Mouse (Mus musculus): Measurements from ENCODE around the gene Ffar1. TPM values are rescaled to one million over a fixed set of nuclear protein-coding genes. Genes with fewer than 3 reads are reported as not detected.

Ffar1 gene
- polyA plus RNA-seq, 1 experiment from 2014 or later, result not detected

DNA sequence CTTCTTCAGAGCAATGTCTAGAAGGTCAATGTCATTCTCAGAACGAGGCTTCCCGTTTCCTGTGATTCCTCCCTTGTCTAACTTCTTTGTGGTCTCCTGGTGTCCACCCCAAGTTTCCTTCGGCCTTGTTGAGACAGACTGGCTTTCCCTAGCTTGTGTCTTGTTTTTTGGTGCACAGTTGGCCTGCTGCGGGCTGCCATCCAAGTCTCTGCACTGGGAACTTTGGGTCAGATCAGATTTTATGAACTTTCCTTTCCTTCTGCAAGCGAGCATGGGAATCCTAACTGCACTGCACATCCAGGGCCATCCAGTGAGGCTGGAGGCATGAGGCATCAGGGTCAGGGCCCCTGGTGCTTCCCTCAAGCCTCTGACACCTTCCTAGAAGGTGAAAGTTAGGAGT lies 39.8 kb downstream of the Ffar1 start:
- H3K9ac ChIP-seq, result no peak overlapping the region
- no peaks in the 10 kb centered on the region for H3K4me1 ChIP-seq (replicated peaks)
- no peak overlapping the region for H3K27ac ChIP-seq
- ATAC-seq (ENCODE audit: low FRiP score), result no peak
- H3K4me2 ChIP-seq, result no peak overlapping the region
- WGBS, result 73% methylated on average over 5 of the region's 5 CpGs
- no peak overlapping the region for H3K4me3 ChIP-seq
- H3K27me3 ChIP-seq, result no peaks in the 10 kb centered on the region
- H3K9me3 ChIP-seq, result no peaks in the 10 kb centered on the region
- H3K36me3 ChIP-seq, result no peaks in the 10 kb centered on the region

DNA sequence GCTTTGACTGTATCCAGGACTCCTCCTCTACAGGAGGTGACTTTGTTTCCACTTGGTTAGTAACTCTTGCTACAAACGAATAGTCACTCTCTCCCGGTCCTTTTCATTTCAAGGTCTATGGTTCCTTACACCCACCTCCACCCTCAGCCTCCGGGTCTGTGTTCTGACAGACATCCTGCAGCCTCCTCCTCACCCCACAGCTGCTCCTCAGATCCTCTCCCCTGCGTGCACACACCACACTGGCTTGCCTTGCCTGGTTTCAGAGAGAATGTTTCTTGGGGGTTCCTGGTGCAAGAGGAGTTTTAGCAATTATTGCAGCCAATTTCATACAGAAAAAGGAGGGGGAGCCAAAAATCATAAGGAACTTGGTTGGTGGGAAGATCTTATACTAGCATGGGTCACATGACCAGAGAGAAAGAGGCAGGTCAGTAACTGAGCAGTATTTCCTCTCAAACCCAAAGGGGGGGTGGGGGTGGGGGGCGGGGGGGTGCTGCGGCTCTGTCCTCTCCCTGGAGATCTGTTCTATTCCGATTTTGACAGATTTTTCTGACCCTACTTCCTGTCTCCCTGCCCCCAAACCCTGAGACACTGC lies 40.4 kb downstream of the Ffar1 start:
- H3K9ac ChIP-seq, result no peak overlapping the region
- no peaks in the 10 kb centered on the region for H3K4me1 ChIP-seq (replicated peaks)
- no peak overlapping the region for H3K27ac ChIP-seq
- H3K4me2 ChIP-seq, result no peak overlapping the region
- H3K27me3 ChIP-seq, result no peaks in the 10 kb centered on the region
- H3K4me3 ChIP-seq, result no peak overlapping the region
- WGBS, result 70% methylated on average over 7 of the region's 7 CpGs
- no peaks in the 10 kb centered on the region for H3K36me3 ChIP-seq
- H3K9me3 ChIP-seq, result no peaks in the 10 kb centered on the region
- ATAC-seq (ENCODE audit: low FRiP score), result no peak

DNA sequence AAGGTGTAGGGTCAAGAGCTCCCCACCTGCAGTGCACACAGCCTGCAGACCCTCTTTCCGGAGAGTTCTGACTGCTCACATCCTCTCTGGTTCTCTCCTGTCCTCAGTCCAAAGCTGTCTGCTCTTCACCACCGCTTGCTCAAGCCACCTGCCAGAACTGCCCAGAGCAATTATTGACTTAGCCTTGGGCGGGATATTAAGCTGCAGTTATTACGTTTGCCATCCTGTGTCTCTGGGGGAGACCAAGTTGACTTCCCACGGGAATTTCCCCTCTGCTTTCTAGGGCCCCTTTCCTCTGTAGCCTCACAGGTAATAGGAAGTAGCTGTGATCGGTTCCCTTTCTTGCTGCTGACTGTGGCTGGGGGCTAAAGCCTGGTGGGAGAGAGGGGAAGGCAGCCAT lies 41.2 kb downstream of the Ffar1 start:
- H3K9ac ChIP-seq, result no peak overlapping the region
- no peak overlapping the region for H3K27ac ChIP-seq
- WGBS, result 77% methylated on average over 6 of the region's 6 CpGs
- H3K4me3 ChIP-seq, result no peak overlapping the region
- ATAC-seq (ENCODE audit: low FRiP score), result no peak
- no peaks in the 10 kb centered on the region for H3K4me1 ChIP-seq (replicated peaks)
- H3K27me3 ChIP-seq, result no peaks in the 10 kb centered on the region
- H3K36me3 ChIP-seq, result no peaks in the 10 kb centered on the region
- no peak overlapping the region for H3K4me2 ChIP-seq
- H3K9me3 ChIP-seq, result no peaks in the 10 kb centered on the region

DNA sequence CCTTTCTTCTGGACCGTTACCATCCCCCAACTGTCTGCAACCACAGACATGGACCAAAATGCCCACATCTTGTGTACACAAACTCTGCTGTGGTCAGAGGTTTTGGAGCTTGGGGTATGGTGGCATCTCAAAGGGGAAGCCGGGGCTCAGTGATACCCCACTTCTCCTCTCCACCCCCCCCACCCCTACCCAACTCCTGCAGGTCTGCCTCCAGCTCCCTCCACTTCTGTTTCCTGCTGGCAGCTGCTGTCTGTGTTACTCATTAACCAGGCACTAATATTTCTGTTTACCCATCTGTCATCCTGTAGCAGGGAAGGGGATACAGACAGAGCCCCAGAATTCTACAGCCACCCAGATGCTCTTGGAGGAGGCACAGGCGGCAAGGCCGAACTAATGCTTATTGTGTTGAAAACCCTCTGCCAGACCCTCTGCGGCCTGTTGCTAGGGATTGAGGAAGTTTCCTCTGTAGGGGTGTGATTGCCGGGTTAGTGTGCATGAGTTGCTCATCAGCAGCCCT lies 49.0 kb downstream of the Ffar1 start:
- Histone ChIP-seq H3K9ac (no peak overlapping the region), H3K4me3 (no peak overlapping the region), H3K4me2 (no peak overlapping the region), H3K27ac (peak overlapping the region; percentile 35; the same call in 1 of the 2 replicates), H3K27me3 (no peaks in the 10 kb centered on the region), H3K4me1 (replicated peaks) (peaks cover 6% of the 10 kb centered on the region; the same call in 1 of the 2 replicates), H3K36me3 (no peaks in the 10 kb centered on the region), H3K9me3 (no peaks in the 10 kb centered on the region)
- ATAC-seq (ENCODE audit: low FRiP score), result no peak
- 50% methylated on average over 6 of the region's 6 CpGs for WGBS

DNA sequence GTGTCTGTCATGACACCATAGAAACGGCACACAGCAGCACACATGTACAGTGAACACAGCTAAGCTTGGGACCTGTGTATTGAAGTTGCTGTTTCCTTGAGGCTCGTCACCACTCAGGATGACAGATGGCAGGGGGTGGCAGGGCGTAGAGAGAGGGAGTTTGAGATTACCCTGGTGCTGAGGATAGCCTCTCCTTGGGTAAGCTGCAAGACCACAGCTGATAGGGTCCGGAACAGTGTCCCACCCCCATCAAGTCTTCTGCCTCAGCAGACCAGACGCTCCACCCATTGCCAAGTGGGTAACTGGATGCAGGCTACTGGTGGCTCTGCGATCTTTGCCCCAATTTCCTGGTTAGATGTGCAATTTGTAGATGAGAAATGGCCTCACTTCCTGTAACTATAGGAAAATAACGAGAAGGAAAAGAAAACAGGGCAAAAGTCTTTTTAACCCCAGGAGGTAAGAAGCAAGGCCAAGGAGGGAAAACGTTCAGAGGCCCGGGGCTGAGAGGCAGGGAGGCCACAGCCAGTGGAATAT lies 49.5 kb downstream of the Ffar1 start:
- peaks cover 6% of the 10 kb centered on the region; the same call in 1 of the 2 replicates for H3K4me1 ChIP-seq (replicated peaks)
- no peak overlapping the region for H3K4me3 ChIP-seq
- H3K27me3 ChIP-seq, result no peaks in the 10 kb centered on the region
- no peak for ATAC-seq (ENCODE audit: low FRiP score)
- H3K9ac ChIP-seq, result no peak overlapping the region
- no peaks in the 10 kb centered on the region for H3K9me3 ChIP-seq
- H3K4me2 ChIP-seq, result no peak overlapping the region
- WGBS, result 65% methylated on average over 9 of the region's 9 CpGs
- H3K36me3 ChIP-seq, result no peaks in the 10 kb centered on the region
- peak overlapping the region; percentile 35; the same call in 1 of the 2 replicates for H3K27ac ChIP-seq

DNA sequence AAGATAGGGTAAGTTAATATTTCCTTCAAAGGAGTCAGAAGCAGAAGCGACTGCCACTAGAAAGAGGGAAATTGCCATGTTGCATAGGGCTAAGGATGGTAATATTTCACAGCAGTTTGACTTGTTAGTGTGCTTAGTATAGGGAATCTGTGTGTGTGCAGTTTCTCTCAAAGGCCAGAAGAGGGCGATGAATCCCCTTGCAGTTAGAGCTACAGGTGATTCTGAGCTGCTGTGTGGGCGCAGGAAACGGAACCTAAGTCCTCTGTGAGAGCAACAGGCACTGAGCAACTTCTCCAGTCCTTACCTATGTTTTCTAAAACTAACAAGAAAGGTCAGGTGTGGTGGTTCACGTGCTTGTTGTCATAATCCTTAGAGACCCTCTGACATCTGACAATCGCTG lies 51.0 kb downstream of the Ffar1 start:
- H3K9ac ChIP-seq, result no peak overlapping the region
- H3K9me3 ChIP-seq, result no peaks in the 10 kb centered on the region
- H3K4me1 ChIP-seq (replicated peaks), result peaks cover 6% of the 10 kb centered on the region; the same call in 1 of the 2 replicates
- H3K27ac ChIP-seq, result no peak overlapping the region
- no peaks in the 10 kb centered on the region for H3K36me3 ChIP-seq
- H3K27me3 ChIP-seq, result no peaks in the 10 kb centered on the region
- ATAC-seq (ENCODE audit: low FRiP score), result no peak
- no peak overlapping the region for H3K4me3 ChIP-seq
- H3K4me2 ChIP-seq, result no peak overlapping the region
- 51% methylated on average over 6 of the region's 6 CpGs for WGBS

Other genes starting within 250 kb of the Ffar1 start
- 0.49 and 0.63 TPM in 2 replicates for gene Upk1a, start 248.7 kb downstream of the Ffar1 start, polyA plus RNA-seq (2015; fragmentation: Nextera tagmentation; extraction: Ambion mirVana)
- 1,107 TPM in 2 replicates for gene Cox6b1, start 235.4 kb downstream of the Ffar1 start, polyA plus RNA-seq (2015; fragmentation: Nextera tagmentation; extraction: Ambion mirVana)
- gene Etv2, start 225.7 kb downstream of the Ffar1 start, polyA plus RNA-seq (2015; fragmentation: Nextera tagmentation; extraction: Ambion mirVana), result not detected in 2 replicates
- 137 and 140 TPM in 2 replicates for gene Rbm42, start 211.2 kb downstream of the Ffar1 start, polyA plus RNA-seq (2015; fragmentation: Nextera tagmentation; extraction: Ambion mirVana)
- gene Haus5, start 196.6 kb downstream of the Ffar1 start, polyA plus RNA-seq (2015; fragmentation: Nextera tagmentation; extraction: Ambion mirVana), result 23.2 and 27.1 TPM in 2 replicates
- not detected in 2 replicates for gene Pmis2, start 190.0 kb downstream of the Ffar1 start, polyA plus RNA-seq (2015; fragmentation: Nextera tagmentation; extraction: Ambion mirVana)
- not detected in 2 replicates for gene 2200002J24Rik, start 162.6 kb downstream of the Ffar1 start, polyA plus RNA-seq (2015; fragmentation: Nextera tagmentation; extraction: Ambion mirVana)
- gene Atp4a, start 149.4 kb downstream of the Ffar1 start, polyA plus RNA-seq (2015; fragmentation: Nextera tagmentation; extraction: Ambion mirVana), result 1.2 and 1.6 TPM in 2 replicates
- gene Tmem147, start 132.0 kb downstream of the Ffar1 start, polyA plus RNA-seq (2015; fragmentation: Nextera tagmentation; extraction: Ambion mirVana), result 232 and 243 TPM in 2 replicates
- gene Gapdhs, start 117.9 kb downstream of the Ffar1 start, polyA plus RNA-seq (2015; fragmentation: Nextera tagmentation; extraction: Ambion mirVana), result 1.3 and 1.7 TPM in 2 replicates
- 1.3 and 1.7 TPM in 2 replicates for gene Sbsn, start 110.1 kb downstream of the Ffar1 start, polyA plus RNA-seq (2015; fragmentation: Nextera tagmentation; extraction: Ambion mirVana)
- 0.52 and 0.70 TPM in 2 replicates for gene Dmkn, start 97.8 kb downstream of the Ffar1 start, polyA plus RNA-seq (2015; fragmentation: Nextera tagmentation; extraction: Ambion mirVana)
- 1.1 TPM in 1 of 2 replicates, not detected in the other for gene Krtdap, start 73.7 kb downstream of the Ffar1 start, polyA plus RNA-seq (2015; fragmentation: Nextera tagmentation; extraction: Ambion mirVana)
- 0.22 TPM in 1 of 2 replicates, not detected in the other for gene Ffar2, start 37.8 kb downstream of the Ffar1 start, polyA plus RNA-seq (2015; fragmentation: Nextera tagmentation; extraction: Ambion mirVana)
- 0.13 TPM in 1 of 2 replicates, not detected in the other for gene Ffar3, start 5.4 kb downstream of the Ffar1 start, polyA plus RNA-seq (2015; fragmentation: Nextera tagmentation; extraction: Ambion mirVana)
- not detected in 2 replicates for gene Cd22, start 18.8 kb upstream of the Ffar1 start, polyA plus RNA-seq (2015; fragmentation: Nextera tagmentation; extraction: Ambion mirVana)
- 1.7 and 1.9 TPM in 2 replicates for gene Mag, start 53.3 kb upstream of the Ffar1 start, polyA plus RNA-seq (2015; fragmentation: Nextera tagmentation; extraction: Ambion mirVana)
- gene Hamp2, start 63.1 kb upstream of the Ffar1 start, polyA plus RNA-seq (2015; fragmentation: Nextera tagmentation; extraction: Ambion mirVana), result not detected in 2 replicates
- not detected in 2 replicates for gene Hamp, start 82.5 kb upstream of the Ffar1 start, polyA plus RNA-seq (2015; fragmentation: Nextera tagmentation; extraction: Ambion mirVana)
- gene Usf2, start 95.2 kb upstream of the Ffar1 start, polyA plus RNA-seq (2015; fragmentation: Nextera tagmentation; extraction: Ambion mirVana), result 25.9 and 26.0 TPM in 2 replicates
- gene Lsr, start 111.9 kb upstream of the Ffar1 start, polyA plus RNA-seq (2015; fragmentation: Nextera tagmentation; extraction: Ambion mirVana), result 17.2 and 18.8 TPM in 2 replicates
- 0.96 and 0.97 TPM in 2 replicates for gene Fam187b, start 112.2 kb upstream of the Ffar1 start, polyA plus RNA-seq (2015; fragmentation: Nextera tagmentation; extraction: Ambion mirVana)
- 13.0 and 20.0 TPM in 2 replicates for gene Fxyd5, start 180.9 kb upstream of the Ffar1 start, polyA plus RNA-seq (2015; fragmentation: Nextera tagmentation; extraction: Ambion mirVana)
- 108 and 116 TPM in 2 replicates for gene Fxyd7, start 189.9 kb upstream of the Ffar1 start, polyA plus RNA-seq (2015; fragmentation: Nextera tagmentation; extraction: Ambion mirVana)
- gene Fxyd1, start 195.6 kb upstream of the Ffar1 start, polyA plus RNA-seq (2015; fragmentation: Nextera tagmentation; extraction: Ambion mirVana), result 27.3 and 30.6 TPM in 2 replicates
- 1.1 and 1.6 TPM in 2 replicates for gene Lgi4, start 197.8 kb upstream of the Ffar1 start, polyA plus RNA-seq (2015; fragmentation: Nextera tagmentation; extraction: Ambion mirVana)
- gene Fxyd3, start 215.1 kb upstream of the Ffar1 start, polyA plus RNA-seq (2015; fragmentation: Nextera tagmentation; extraction: Ambion mirVana), result 0.79 and 1.3 TPM in 2 replicates